Mouse (Mus musculus): Measurements from ENCODE around the gene Hnrnpul2.
"Not testable (repeated sequence)": the region's sequence is repeated elsewhere in the genome, so short reads cannot be mapped to it uniquely, and the experiment has no call there.

Hnrnpul2 gene

DNA sequence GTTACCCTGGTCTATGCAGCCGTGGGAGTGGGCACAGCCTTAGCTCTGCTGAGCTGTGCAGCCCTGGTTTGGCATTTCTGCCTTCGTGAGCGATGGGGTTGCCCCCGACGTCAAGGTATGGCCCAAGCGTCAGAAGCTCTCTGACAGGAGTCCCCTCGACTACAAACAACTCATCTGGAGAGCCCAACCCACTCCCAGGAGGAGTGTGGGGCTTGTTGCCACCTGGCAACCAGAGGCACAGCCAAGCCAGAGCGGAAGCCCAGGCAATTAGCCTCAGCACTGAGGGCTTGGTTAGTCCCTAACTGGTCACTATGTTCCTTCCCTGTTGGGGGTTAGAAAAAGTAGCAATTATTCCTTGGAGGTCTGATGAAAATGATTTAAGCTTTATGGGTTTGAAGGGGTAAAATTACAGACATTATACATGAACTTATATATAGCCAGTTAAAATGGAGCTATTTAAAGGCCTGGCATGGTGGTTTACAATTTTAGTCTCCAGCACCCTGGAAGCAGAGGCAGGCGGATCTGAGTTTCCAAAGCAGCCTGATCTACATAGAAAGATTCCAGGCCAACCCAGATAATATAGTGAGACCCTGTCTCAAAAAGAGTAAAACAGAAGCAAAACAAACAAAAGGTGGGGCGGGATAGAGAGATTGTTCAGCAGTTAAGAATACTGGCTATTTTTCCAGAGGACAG is 32.6 kb downstream of the Hnrnpul2 start:
- no peak for DNase-seq

- DNase-seq = no peak
These were observed 33.3 kb downstream of the Hnrnpul2 start for GRCm38 (mm10) chr19:8853117-8853516.

DNA sequence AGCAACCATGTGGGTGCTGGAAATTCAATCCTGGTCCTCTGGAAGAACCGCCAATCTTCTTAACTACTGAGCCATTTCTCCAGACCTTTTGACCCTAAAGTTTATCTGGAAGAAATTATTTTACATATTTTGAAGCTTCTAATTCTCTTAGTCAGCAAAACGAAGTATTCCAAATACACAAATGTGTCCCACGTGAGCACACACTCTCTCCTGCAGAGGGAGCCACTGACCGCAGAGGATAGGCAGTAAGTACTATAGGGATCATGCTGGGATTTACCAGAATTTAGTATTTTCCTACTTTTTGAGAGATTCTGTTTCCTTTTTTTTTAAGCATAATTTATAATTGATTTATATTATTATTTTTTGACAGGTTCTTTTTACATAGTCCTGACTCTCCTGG is 37.9 kb downstream of the Hnrnpul2 start:
- DNase-seq = peak; percentile 61 to 70

- DNase-seq = peak in 1 of 2 experiments; percentile 42
These were observed 39.2 kb downstream of the Hnrnpul2 start for GRCm38 (mm10) chr19:8859018-8859417.

DNA sequence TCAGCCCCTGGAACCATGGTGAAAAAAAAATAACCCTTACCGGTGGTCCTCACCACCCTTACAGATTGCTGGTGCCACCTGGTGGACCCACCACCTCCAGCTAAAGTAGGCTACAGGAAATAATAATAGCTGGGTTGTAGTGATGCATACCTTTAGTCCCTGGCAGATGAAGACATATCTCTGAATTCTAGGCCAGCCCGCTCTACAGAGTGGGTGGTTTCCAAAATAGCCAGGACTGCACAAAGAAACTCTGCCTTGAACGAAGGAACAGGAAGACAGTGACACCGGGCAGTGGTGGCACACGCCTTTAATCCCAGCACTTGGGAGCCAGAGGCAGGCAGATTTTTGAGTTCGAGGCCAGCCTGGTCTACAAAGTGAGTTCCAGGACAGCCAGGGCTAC is 44.5 kb downstream of the Hnrnpul2 start:
- no peak for DNase-seq

GRCm38 (mm10) chr19:8870381-8870780 is 50.6 kb downstream of the Hnrnpul2 start:
- DNase-seq = not testable (repeated sequence)

- DNase-seq = peak in 1 of 2 experiments; percentile 35
These were observed 51.0 kb downstream of the Hnrnpul2 start for GRCm38 (mm10) chr19:8870838-8871237.

DNA sequence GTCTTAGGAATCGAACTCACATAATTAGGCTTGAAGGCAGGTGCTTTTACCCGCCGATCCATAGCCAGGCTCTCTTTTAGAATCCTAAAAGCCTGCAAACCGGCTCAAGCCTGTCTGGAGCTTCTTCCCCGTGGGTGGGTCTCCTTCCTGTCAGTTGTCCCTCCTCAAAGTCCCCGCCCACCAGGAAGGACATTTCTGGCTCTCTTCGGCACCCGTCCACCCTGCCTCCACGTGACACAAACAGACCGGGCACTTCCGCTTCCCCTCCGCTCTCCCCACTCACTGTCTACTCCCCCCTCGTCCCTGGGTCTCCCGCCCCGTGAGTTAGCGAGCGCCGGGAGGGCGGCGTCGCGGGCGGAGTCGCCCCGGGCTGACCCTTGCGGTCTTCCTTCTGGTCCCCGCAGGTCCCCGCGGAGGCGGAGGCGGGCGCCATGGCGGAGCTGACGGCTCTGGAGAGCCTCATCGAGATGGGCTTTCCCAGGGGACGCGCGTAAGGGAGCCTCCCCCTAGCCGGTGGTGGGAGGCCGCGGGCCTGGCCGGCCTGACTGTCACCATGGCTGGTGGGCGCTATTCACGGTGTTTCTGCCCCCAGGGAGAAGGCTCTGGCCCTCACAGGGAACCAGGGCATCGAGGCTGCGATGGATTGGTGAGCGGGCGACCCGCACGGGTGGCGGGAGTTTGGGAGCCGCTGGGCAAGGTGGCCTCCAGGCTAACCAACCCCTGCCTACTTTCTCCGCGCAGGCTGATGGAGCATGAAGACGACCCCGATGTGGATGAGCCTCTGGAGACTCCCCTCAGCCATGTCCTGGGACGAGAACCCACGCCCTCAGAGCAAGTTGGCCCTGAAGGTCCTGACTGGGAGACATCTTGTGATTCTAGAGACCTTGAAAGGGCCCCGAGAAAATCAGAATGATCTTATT is 51.7 kb downstream of the Hnrnpul2 start, which contains the start of gene Ubxn1:
Gene Ubxn1, plus strand, starts transcription at position 230 of the 920 bp plus-strand sequence.
- peak; percentile 98 for DNase-seq

GRCm38 (mm10) chr19:8872266-8872840 is 52.5 kb downstream of the Hnrnpul2 start:
- DNase-seq = no peak

DNA sequence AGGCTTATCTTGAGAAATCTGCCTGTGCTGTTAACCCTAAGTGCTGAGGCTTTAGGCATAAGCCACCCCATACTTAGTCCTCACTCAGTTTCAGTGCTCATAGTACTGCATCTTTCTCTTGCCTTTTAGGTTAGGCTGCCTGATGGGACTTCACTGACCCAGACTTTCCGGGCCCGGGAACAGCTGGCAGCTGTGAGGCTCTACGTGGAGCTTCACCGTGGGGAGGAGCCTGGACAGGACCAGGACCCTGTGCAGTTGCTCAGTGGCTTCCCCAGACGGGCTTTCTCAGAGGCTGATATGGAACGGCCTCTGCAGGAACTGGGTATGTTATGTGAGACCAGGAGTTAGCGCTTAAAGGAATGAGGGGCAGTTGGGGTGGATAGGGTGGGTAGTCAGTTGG is 55.2 kb downstream of the Hnrnpul2 start:
- no peak for DNase-seq

DNA sequence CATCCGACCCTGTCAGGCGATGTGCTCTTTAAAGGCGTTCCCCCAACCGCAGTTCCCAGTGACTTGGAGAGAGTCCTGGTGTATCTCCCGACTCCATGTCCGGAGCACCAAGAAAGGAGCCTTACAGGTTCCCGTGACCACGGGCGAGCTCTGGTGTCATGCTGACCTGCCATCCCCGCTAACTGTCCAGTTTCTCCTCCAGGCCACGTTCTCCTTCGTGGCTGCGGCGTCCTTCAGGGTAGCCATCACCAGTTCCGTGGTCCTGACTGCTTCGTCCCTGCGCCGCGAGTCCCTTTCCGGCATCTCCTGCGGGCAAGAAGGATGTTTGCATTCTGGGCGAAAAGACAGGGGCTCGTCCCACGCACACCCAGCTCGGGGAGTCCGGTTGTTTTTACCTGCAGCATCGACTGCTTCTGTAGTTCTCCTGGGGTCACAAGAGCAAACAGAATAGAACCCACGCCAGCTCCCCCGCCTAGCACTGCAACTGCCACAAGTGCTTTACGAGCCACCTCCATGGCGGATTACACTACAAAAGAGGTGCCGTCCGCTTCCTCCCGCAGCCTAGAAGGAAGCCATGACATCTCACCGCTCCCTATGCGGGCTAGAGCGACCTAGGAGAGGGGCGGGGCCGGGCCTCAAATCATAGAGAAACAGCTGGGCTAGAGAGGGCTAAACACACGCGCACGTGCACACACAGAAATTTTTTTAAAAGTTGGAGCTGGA is 60.7 kb downstream of the Hnrnpul2 start, which contains the start of gene Uqcc3:
Gene Uqcc3, minus strand, starts transcription at position 613 of the 723 bp plus-strand sequence.
- DNase-seq = peak; percentile 93

DNA sequence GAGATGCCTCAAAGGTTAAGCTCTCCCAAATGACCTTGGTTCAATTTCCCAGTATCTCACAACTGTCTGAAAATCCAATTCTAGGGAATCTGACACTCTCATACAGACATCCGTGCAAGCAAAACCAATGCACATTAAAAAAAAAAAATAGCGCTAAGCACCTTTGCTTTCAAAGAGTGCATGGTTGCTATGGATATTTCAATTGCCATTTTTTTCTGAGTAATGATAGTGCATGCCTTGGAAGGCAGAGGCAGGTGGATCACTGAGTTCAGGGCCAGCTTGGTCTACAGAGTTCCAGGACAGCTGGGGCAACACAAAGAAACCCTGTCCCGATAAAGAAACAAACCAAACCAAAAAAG is 61.2 kb downstream of the Hnrnpul2 start:
- DNase-seq = no peak

DNA sequence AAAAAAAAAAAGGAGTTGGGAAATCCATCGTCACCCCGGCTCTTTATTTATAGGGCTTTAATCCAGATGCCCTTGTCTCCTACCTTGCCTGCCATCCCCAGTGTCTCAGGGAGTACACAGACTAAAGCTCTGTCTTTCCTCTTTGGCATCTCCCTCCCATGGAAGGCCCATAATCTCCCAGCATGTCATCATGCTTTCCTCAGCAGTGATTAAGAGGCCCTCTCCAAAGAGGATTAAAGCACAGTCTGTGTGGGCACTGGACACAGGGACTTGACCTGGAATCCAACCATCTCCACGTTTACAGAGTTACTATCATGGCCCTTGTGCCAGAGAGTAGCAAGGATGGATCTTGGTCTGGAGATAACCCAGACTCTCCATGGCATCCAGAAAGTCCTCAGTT is 63.8 kb downstream of the Hnrnpul2 start, which contains the start of the genes Lbhd1 and Gm49403:
Gene Lbhd1, plus strand, starts transcription at position 117 of the 400 bp plus-strand sequence.
Gene Gm49403, plus strand, starts transcription at position 315 of the 400 bp plus-strand sequence.
- DNase-seq = no peak
